Mouse (Mus musculus) liver, postnatal 0 days (tissue): Measurements from ENCODE around the gene Jph2.

Source experiments
- CTCF ChIP-seq: sonication (generic); IDR thresholded peaks from 2 replicates; pipeline ENCODE4 v1.5.1; 2016; ENCODE audit warnings: antibody characterized with exemption, low read depth
- EP300 ChIP-seq: IDR thresholded peaks from 2 replicates; pipeline ENCODE4 v1.6.1; 2016; ENCODE audit warnings: antibody characterized with exemption, low read depth, mild to moderate bottlenecking

- TF ChIP-seq CTCF (no peak), EP300 (peak; percentile 88)
These were observed 41.5 kb downstream of the Jph2 start for GRCm38 (mm10) chr2:163356113-163356840.
